Mouse (Mus musculus) midbrain, embryonic 11.5 days (tissue): Measurements from ENCODE around the gene Tmc7. TPM values are rescaled to one million over a fixed set of nuclear protein-coding genes. Genes with fewer than 3 reads are reported as not detected.

Experiments
- ATAC-seq: fragments of 200-750 bp; cut with Nextera tagmentation; 2 replicates; pipeline ENCODE4 v1.8.0; 2017; ENCODE audit warnings: moderate TSS enrichment, moderate library complexity; ENCODE audit not compliant: low FRiP score
- DNase-seq: peaks from one replicate; pipeline ENCODE4 v3.0.0; 2015; ENCODE audit warnings: low spot score; ENCODE audit errors: missing footprints
- H3K27ac ChIP-seq: fragments of 300-500 bp; sonication (generic); 2 replicates; pipeline ENCODE4 v1.5.1; 2014; ENCODE audit warnings: low read depth, low read length
- H3K27me3 ChIP-seq: fragments of 300-500 bp; sonication (generic); 2 replicates; pipeline ENCODE4 v1.6.1; 2014; ENCODE audit warnings: mild to moderate bottlenecking, low read length, moderate library complexity, mixed read lengths; ENCODE audit not compliant: control insufficient read depth, insufficient read depth
- H3K36me3 ChIP-seq: fragments of 300-500 bp; sonication (generic); 2 replicates; pipeline ENCODE4 v1.6.1; 2014; ENCODE audit warnings: mild to moderate bottlenecking, low read length, moderate library complexity, mixed read lengths; ENCODE audit not compliant: control insufficient read depth, insufficient read depth
- H3K4me1 ChIP-seq: fragments of 300-500 bp; sonication (generic); 2 replicates; pipeline ENCODE4 v1.6.1; 2014; ENCODE audit warnings: low read length; ENCODE audit not compliant: control insufficient read depth, insufficient read depth
- H3K4me2 ChIP-seq: fragments of 300-500 bp; sonication (generic); 2 replicates; pipeline ENCODE4 v1.6.1; 2014; ENCODE audit warnings: mild to moderate bottlenecking, moderate library complexity
- H3K4me3 ChIP-seq: fragments of 300-500 bp; sonication (generic); 2 replicates; pipeline ENCODE4 v1.5.1; 2014; ENCODE audit warnings: low read depth, low read length
- H3K9ac ChIP-seq: fragments of 300-500 bp; sonication (generic); 2 replicates; pipeline ENCODE4 v1.6.1; 2014; ENCODE audit warnings: low read length
- H3K9me3 ChIP-seq: fragments of 300-500 bp; sonication (generic); 2 replicates; pipeline ENCODE4 v1.6.1; 2016; ENCODE audit warnings: low read length; ENCODE audit not compliant: control insufficient read depth
- WGBS: fragments of 180-500 bp; shearing (Covaris S2); extraction: QIAGEN DNeasy Blood & Tissue Kit; methylation state at CpG from one replicate; pipeline ENCODE4 v1.1.7; 2014; 5-methylcytosine and 5-hydroxymethylcytosine counted together
- polyA plus RNA-seq: library from polyadenylated mRNA; unstranded; fragments of >200 nt; fragmentation: Nextera tagmentation; extraction: Ambion mirVana; gene quantifications from 2 replicates; pipeline ENCODE4 v1.2.1, GENCODE M21; 2014

The Tmc7 gene
- polyA plus RNA-seq: 9.8 and 10.3 TPM in 2 replicates

- H3K36me3 ChIP-seq: no peaks in the 10 kb centered on the region
- no peaks in the 10 kb centered on the region for H3K27me3 ChIP-seq
- peaks cover 3% of the 10 kb centered on the region; the same call in 1 of the 2 replicates for H3K4me1 ChIP-seq
- H3K9ac ChIP-seq: peak within 1 kb of the TSS; percentile 88
- peak; percentile 98 for DNase-seq
- peak within 1 kb of the TSS; percentile 64 for H3K4me3 ChIP-seq
- H3K4me2 ChIP-seq: peak within 1 kb of the TSS; percentile 93
- no peak within 1 kb of the TSS; the same call in 1 of the 2 replicates for H3K27ac ChIP-seq
- peak; percentile 93 for ATAC-seq
- 1% methylated on average over 31 of the region's 51 CpGs for WGBS
- no peaks in the 10 kb centered on the region for H3K9me3 ChIP-seq
These were observed at the start of gene Tmc7 for GRCm38 (mm10) chr7:118584257-118584907. TSS of gene Tmc7 (minus strand) at chr7:118584736.

- H3K27me3 ChIP-seq: no peaks in the 10 kb centered on the region
- WGBS: 90% methylated on average over 7 of the region's 7 CpGs
- no peak overlapping the region for H3K4me3 ChIP-seq
- DNase-seq (no peak), ATAC-seq (no peak)
- H3K4me1 ChIP-seq: no peaks in the 10 kb centered on the region
- no peak overlapping the region for H3K27ac ChIP-seq
- no peaks in the 10 kb centered on the region for H3K9me3 ChIP-seq
- H3K36me3 ChIP-seq: no peaks in the 10 kb centered on the region
- no peak overlapping the region for H3K4me2 ChIP-seq
- no peak overlapping the region for H3K9ac ChIP-seq
These were observed 49.4 kb upstream of the Tmc7 start for GRCm38 (mm10) chr7:118633951-118634350.

- H3K36me3 ChIP-seq: no peaks in the 10 kb centered on the region
- H3K4me2 ChIP-seq: no peak overlapping the region
- no peak overlapping the region for H3K27ac ChIP-seq
- no peaks in the 10 kb centered on the region for H3K9me3 ChIP-seq
- ATAC-seq: no peak
- no peak overlapping the region for H3K9ac ChIP-seq
- 86% methylated on average over 9 of the region's 9 CpGs for WGBS
- no peak overlapping the region for H3K4me3 ChIP-seq
- no peak for DNase-seq
- no peaks in the 10 kb centered on the region for H3K4me1 ChIP-seq
- no peaks in the 10 kb centered on the region for H3K27me3 ChIP-seq
These were observed 48.6 kb upstream of the Tmc7 start for GRCm38 (mm10) chr7:118633094-118633493.

GRCm38 (mm10) chr7:118627550-118628298 lies 43.2 kb upstream of the Tmc7 start:
- no peak for ATAC-seq
- 80% methylated on average over 13 of the region's 13 CpGs for WGBS
- H3K27ac ChIP-seq: no peak overlapping the region
- no peaks in the 10 kb centered on the region for H3K4me1 ChIP-seq
- no peak overlapping the region for H3K4me2 ChIP-seq
- H3K9ac ChIP-seq: no peak overlapping the region
- no peaks in the 10 kb centered on the region for H3K27me3 ChIP-seq
- no peak overlapping the region for H3K4me3 ChIP-seq
- H3K36me3 ChIP-seq: no peaks in the 10 kb centered on the region
- no peaks in the 10 kb centered on the region for H3K9me3 ChIP-seq
- DNase-seq: no peak

GRCm38 (mm10) chr7:118621094-118621493 lies 36.6 kb upstream of the Tmc7 start:
- ATAC-seq (no peak), DNase-seq (no peak)
- H3K4me3 ChIP-seq: no peak overlapping the region
- no peaks in the 10 kb centered on the region for H3K27me3 ChIP-seq
- WGBS: 80% methylated on average over 6 of the region's 6 CpGs
- H3K27ac ChIP-seq: no peak overlapping the region
- no peaks in the 10 kb centered on the region for H3K4me1 ChIP-seq
- H3K9ac ChIP-seq: no peak overlapping the region
- no peak overlapping the region for H3K4me2 ChIP-seq
- no peaks in the 10 kb centered on the region for H3K36me3 ChIP-seq
- H3K9me3 ChIP-seq: no peaks in the 10 kb centered on the region

GRCm38 (mm10) chr7:118620243-118620906 lies 35.8 kb upstream of the Tmc7 start:
- no peak for ATAC-seq
- no peak overlapping the region for H3K4me2 ChIP-seq

GRCm38 (mm10) chr7:118618104-118618503 lies 33.6 kb upstream of the Tmc7 start:
- no peak overlapping the region for H3K9ac ChIP-seq
- no peaks in the 10 kb centered on the region for H3K9me3 ChIP-seq
- no peaks in the 10 kb centered on the region for H3K27me3 ChIP-seq
- H3K4me3 ChIP-seq: no peak overlapping the region
- no peak overlapping the region for H3K4me2 ChIP-seq
- ATAC-seq: no peak
- no peaks in the 10 kb centered on the region for H3K4me1 ChIP-seq
- no peak overlapping the region for H3K27ac ChIP-seq
- no peak for DNase-seq
- WGBS: 86% methylated on average over 5 of the region's 5 CpGs
- no peaks in the 10 kb centered on the region for H3K36me3 ChIP-seq

More at GRCm38 (mm10) chr7:118620243-118620906, 35.8 kb upstream of the Tmc7 start:
- Histone ChIP-seq H3K9ac (no peak overlapping the region), H3K36me3 (no peaks in the 10 kb centered on the region), H3K4me3 (no peak overlapping the region), H3K4me1 (no peaks in the 10 kb centered on the region), H3K27me3 (no peaks in the 10 kb centered on the region), H3K27ac (no peak overlapping the region), H3K9me3 (no peaks in the 10 kb centered on the region)
- DNase-seq: no peak
- WGBS: 90% methylated on average over 7 of the region's 7 CpGs

GRCm38 (mm10) chr7:118614076-118614475 lies 29.5 kb upstream of the Tmc7 start:
- 34% methylated on average over 13 of the region's 13 CpGs for WGBS
- Histone ChIP-seq H3K4me1 (no peaks in the 10 kb centered on the region), H3K9me3 (no peaks in the 10 kb centered on the region), H3K27ac (no peak overlapping the region), H3K36me3 (no peaks in the 10 kb centered on the region), H3K9ac (no peak overlapping the region), H3K4me3 (no peak overlapping the region), H3K4me2 (no peak overlapping the region), H3K27me3 (no peaks in the 10 kb centered on the region)
- DNase-seq: no peak
- ATAC-seq: no peak

- Histone ChIP-seq H3K27ac (no peak overlapping the region), H3K4me1 (no peaks in the 10 kb centered on the region), H3K9ac (no peak overlapping the region), H3K27me3 (no peaks in the 10 kb centered on the region), H3K9me3 (no peaks in the 10 kb centered on the region), H3K36me3 (no peaks in the 10 kb centered on the region), H3K4me3 (no peak overlapping the region), H3K4me2 (no peak overlapping the region)
- ATAC-seq (no peak), DNase-seq (no peak)
- 68% methylated on average over 8 of the region's 8 CpGs for WGBS
These were observed 27.4 kb upstream of the Tmc7 start for GRCm38 (mm10) chr7:118611933-118612332.
